Mouse (Mus musculus) brain, embryonic 14.5 days (tissue): ENCODE results near the gene Fli1. TPM values are rescaled to one million over a fixed set of nuclear protein-coding genes. Genes with fewer than 3 reads are reported as not detected.

ENCODE experiments used
- DNase-seq: peaks from one replicate; pipeline ENCODE4 v3.0.0-alpha.2; 2011; ENCODE audit warnings: low read depth
- CTCF ChIP-seq: fragments of 200-500 bp; IDR thresholded peaks from 2 replicates; pipeline ENCODE4 v1.5.1; 2012; ENCODE audit warnings: inconsistent platforms, mild to moderate bottlenecking, moderate library complexity, borderline replicate concordance; ENCODE audit not compliant: insufficient read depth, insufficient read length; ENCODE audit errors: extremely low read depth
- POLR2A ChIP-seq: fragments of 200-500 bp; IDR thresholded peaks from 2 replicates; pipeline ENCODE4 v1.6.1; 2012; ENCODE audit warnings: mild to moderate bottlenecking, inconsistent platforms, borderline replicate concordance; ENCODE audit not compliant: poor library complexity, insufficient read depth, insufficient read length, severe bottlenecking; ENCODE audit errors: extremely low read depth
- polyA plus RNA-seq: library from polyadenylated mRNA; depleted of rRNA; stranded (reverse); fragments of >200 nt; gene quantifications from 2 replicates; pipeline ENCODE4 v1.2.3, GENCODE M21; 2012

The Fli1 gene
- polyA plus RNA-seq, 1 experiment, result 5.3 TPM

DNA sequence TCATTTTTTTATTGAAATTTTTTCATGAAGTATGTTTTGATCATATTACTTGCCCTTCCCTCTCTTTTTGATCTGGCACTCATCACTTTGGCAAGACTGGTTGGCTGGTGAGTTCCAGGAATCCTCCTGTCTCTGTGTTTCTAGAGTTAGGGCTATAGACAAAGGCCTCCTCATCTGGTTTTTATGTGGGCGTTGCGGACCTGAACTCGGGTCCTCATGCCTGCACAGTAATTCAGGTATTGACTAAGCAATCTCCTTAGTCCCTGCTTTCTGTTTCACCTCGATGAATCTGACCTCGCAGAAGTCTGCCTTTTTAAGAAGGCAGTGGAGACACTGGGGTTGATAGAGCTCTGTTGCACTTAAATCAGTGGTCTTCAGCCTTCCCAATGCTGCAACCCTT lies 54.8 kb downstream of the Fli1 start:
- no peak for DNase-seq
- TF ChIP-seq CTCF (no peak), POLR2A (no peak)

DNA sequence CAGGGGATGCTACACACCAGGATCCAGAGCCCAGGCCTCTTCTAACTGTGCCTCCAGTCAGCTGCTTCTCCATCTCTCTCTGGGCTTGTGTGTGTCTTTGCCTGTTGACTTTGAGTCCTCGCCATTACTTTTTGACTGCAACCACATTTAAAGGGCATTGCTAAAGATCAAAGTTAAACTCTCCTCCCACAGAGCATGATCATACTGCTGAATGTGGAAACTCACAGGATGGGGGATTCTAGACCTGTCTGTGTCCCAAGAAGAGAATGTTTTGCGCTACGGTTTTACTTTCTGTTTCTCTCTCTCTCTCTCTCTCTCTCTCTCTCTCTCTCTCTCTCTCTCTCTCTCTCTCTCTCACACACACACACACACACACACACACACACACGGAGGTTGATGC lies 55.3 kb downstream of the Fli1 start:
- no peak for DNase-seq
- TF ChIP-seq CTCF (no peak), POLR2A (no peak)

DNA sequence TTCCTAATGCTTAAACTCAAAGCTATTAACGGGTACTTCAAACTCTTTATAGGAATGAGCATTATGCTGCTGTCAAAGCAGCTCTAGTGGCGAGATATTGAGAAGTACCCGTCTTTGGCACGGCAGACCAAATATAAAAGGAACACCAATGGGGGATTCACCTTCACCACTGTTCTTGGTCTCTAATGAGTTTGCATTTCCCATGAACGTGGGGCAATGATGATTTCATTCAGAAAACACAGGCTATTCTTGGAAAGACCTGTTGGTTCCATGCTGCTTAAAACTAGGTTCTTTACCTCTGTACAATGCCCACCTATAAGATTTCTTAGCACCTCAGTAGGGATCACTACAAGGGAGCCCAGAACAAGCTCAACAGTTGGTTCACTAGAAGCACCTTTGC lies 62.2 kb downstream of the Fli1 start:
- no peak for TF ChIP-seq POLR2A
- no peak for DNase-seq

DNA sequence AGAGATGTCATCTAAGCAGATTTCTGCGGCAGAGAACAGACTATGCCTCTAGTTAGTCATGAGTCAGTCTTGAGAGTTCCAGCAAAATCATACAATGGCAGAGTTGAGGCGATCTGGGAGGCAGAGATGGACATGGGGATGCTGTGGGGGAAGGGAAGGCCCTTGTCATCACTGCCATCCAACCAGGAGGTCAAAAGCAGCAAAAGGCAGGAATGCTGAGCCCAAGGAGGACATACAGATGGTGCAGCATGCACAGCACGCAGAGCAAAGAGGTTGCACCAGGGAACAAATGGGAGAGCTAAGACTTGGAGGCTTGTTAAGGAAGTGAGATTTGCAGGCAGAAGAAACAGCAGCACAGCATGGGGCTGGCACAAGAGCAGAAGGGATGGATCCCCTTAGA lies 63.9 kb downstream of the Fli1 start:
- no peak for DNase-seq
- TF ChIP-seq POLR2A (no peak), CTCF (no peak)

- TF ChIP-seq POLR2A (no peak), CTCF (no peak)
- DNase-seq, result peak; percentile 66
Observed at GRCm38 (mm10) chr9:32478087-32478486, 64.6 kb downstream of the Fli1 start.

DNA sequence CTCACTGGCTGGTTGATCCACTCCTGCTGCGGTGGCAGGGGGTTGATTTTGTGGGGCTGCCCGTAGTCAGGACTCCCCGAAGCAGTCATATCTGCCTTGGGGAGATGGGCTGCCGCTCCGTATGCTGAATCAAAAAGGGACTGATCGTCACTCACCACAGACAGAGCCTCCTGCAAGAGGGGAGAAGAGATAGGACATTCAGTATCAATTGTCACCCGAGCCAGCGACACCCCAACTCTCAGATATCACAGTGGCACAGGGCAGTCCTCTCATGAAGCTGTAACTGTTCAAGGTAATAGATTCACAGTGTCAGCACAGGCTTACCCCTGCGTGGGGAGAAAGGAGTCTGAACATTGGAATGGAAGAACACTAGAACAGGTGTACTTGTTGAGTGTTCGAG lies 66.1 kb downstream of the Fli1 start:
- DNase-seq, result no peak
- TF ChIP-seq CTCF (no peak), POLR2A (no peak)

- TF ChIP-seq POLR2A (no peak), CTCF (no peak)
- DNase-seq, result no peak
Observed at GRCm38 (mm10) chr9:32474621-32475390, 67.9 kb downstream of the Fli1 start.

- TF ChIP-seq CTCF (no peak), POLR2A (no peak)
- DNase-seq, result no peak
Observed at GRCm38 (mm10) chr9:32472346-32472745, 70.3 kb downstream of the Fli1 start.

DNA sequence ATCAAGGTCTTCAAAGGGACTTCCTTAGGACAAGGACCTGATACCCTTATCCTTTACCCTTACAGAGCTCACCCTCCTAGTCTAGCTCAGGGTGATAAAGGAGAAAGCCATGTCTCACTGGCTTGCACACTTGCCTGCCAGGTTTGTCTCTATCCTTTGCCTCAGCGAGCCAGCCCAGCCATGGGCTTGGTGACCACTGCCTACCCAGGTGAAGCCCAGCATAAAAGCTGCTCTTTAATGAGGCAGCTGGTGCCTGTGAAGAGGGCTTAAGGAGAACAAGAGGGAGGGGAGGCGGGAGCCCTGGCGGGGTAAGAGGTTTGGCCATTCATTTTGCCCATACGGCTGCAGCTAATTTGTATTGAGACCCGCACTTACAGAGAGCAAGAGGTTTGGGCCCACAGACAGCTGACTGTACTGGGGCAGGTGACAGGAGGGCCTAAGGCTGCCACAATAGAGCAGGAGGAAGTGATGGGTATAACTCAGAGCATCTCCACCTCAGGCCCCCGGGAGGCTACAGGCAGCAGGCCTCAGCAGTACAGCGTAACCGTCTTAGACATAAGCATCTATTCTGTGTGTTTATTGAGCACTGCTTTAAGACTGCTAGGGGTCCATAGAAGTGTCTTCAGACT lies 73.4 kb downstream of the Fli1 start:
- DNase-seq, result peak; percentile 63
- TF ChIP-seq CTCF (no peak), POLR2A (no peak)

- no peak for DNase-seq
- TF ChIP-seq CTCF (no peak), POLR2A (no peak)
Observed at GRCm38 (mm10) chr9:32468313-32468712, 74.3 kb downstream of the Fli1 start.

DNA sequence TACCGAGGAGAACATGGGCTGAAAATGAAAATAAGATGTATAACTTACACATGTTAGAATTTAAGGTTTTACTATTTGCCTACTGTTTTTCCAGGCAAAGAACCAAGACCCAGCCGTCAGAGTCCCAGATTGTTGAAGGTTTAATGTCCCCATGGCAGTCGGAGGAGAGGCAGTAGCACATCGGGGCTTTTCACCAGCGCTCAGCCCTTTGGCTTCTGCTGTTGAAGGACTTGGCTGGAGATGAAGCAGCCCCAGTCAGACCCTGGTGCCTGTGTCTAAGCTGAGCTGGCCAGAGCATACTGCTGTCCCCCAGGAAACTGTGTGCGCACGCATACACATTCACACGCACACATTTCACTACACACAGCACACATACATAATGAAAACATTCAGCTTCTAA lies 75.2 kb downstream of the Fli1 start:
- DNase-seq, result no peak
- TF ChIP-seq POLR2A (no peak), CTCF (no peak)

- TF ChIP-seq POLR2A (no peak), CTCF (no peak)
- no peak for DNase-seq
Observed at GRCm38 (mm10) chr9:32466861-32467260, 75.8 kb downstream of the Fli1 start.
